In genomic region chr11:51459569-51460043, GRCm38 (mm10) we compare ENCODE assay signal across 11 mouse cellular contexts.
A peak's percentile ranks its signal among the peaks of the same experiment; 100 is the strongest.
DNase-seq lines count a peak whose midpoint lies in the region; ATAC-seq and TF ChIP-seq lines count a peak whose summit lies in the region.
"Had no signal": no experiment of that assay in that cellular context is flagged by ENCODE, and none has a peak within 500 bp of the region (broad histone marks: within the 10 kb centered on the region; RNA-seq: fewer than 3 reads in every experiment).

No protein-coding gene starts in this region.

- H3K27ac ChIP-seq in embryonic facial prominence, embryonic 15.5 days (replicated peaks), result peak overlapping the region; percentile 48
- peak overlapping the region; percentile 62 for H3K27ac ChIP-seq in limb, embryonic 12.5 days
- H3K27ac ChIP-seq in neural tube, embryonic 13.5 days (replicated peaks), result peak overlapping the region; percentile 73
- H3K27ac ChIP-seq in cerebellum, adult 2 months (ENCODE audit: insufficient read depth, low read length), result no peak overlapping the region
- H3K27ac ChIP-seq: kidney, postnatal 0 days had no signal

- no peak overlapping the region for H3K4me2 ChIP-seq in embryonic facial prominence, embryonic 15.5 days (replicated peaks)
- no peak overlapping the region for H3K4me2 ChIP-seq in limb, embryonic 12.5 days
- no peak overlapping the region for H3K4me2 ChIP-seq in neural tube, embryonic 13.5 days

- DNase-seq in left cerebral cortex, postnatal 4 days, result peak; percentile 77
- DNase-seq in left cerebral cortex, adult 18-20 months (ENCODE audit: low spot score in 2 of 2), result no peak
- DNase-seq in cerebellum, adult 2 months, result no peak
- no peak for DNase-seq in adrenal gland, adult 8-10 months
- DNase-seq in urinary bladder, adult 18-20 months (ENCODE audit: low spot score in 2 of 2), result no peak
- DNase-seq: heart, adult 18-20 months; thymus, postnatal 36 days had no signal

- no peak overlapping the region for H3K9ac ChIP-seq in embryonic facial prominence, embryonic 15.5 days
- H3K9ac ChIP-seq in limb, embryonic 12.5 days (replicated peaks), result 0 out of 2 replicates have a peak overlapping the region, but pooled peaks have one; percentile 4
- no peak overlapping the region for H3K9ac ChIP-seq in neural tube, embryonic 13.5 days

- 29% methylated on average over 8 of the region's 8 CpGs for WGBS in embryonic facial prominence, embryonic 15.5 days
- 39% methylated on average over 8 of the region's 8 CpGs for WGBS in limb, embryonic 12.5 days
- WGBS in neural tube, embryonic 13.5 days, result 9% methylated on average over 8 of the region's 8 CpGs
- WGBS in cerebellum, adult 2 months, result 57% methylated on average over 8 of the region's 8 CpGs

- ATAC-seq in embryonic facial prominence, embryonic 15.5 days (ENCODE audit: insufficient number of reproducible peaks, low FRiP score, low TSS enrichment, low read depth), result peak; percentile 71
- ATAC-seq in limb, embryonic 12.5 days (ENCODE audit: insufficient number of reproducible peaks, insufficient read depth, low FRiP score, low TSS enrichment, low read depth), result no peak
- peak; percentile 93 for ATAC-seq in neural tube, embryonic 13.5 days (ENCODE audit: low read depth)

- intact Hi-C loops in left cerebral cortex, postnatal 4 days (cut with DNase I), result no loop called here

- no peaks in the 10 kb centered on the region for H3K36me3 ChIP-seq in embryonic facial prominence, embryonic 15.5 days
- H3K36me3 ChIP-seq in limb, embryonic 12.5 days, result no peaks in the 10 kb centered on the region
- H3K36me3 ChIP-seq in neural tube, embryonic 13.5 days, result no peaks in the 10 kb centered on the region

- TF ChIP-seq POLR2A in cerebellum, adult 2 months (IDR thresholded peaks at IDR 0.05; ENCODE audit: borderline replicate concordance, insufficient read depth, low read length), result no peak

- H3K27me3 ChIP-seq in embryonic facial prominence, embryonic 15.5 days, result no peaks in the 10 kb centered on the region
- H3K27me3 ChIP-seq in limb, embryonic 12.5 days, result no peaks in the 10 kb centered on the region
- no peaks in the 10 kb centered on the region for H3K27me3 ChIP-seq in neural tube, embryonic 13.5 days
- H3K27me3 ChIP-seq in cerebellum, adult 2 months (ENCODE audit: control insufficient read depth, insufficient read depth, low read length), result no peaks in the 10 kb centered on the region

- H3K9me3 ChIP-seq in embryonic facial prominence, embryonic 15.5 days (replicated peaks), result no peaks in the 10 kb centered on the region
- 0 out of 2 replicates have a peak, but pooled peaks cover 6% of the 10 kb centered on the region for H3K9me3 ChIP-seq in limb, embryonic 12.5 days
- no peaks in the 10 kb centered on the region for H3K9me3 ChIP-seq in neural tube, embryonic 13.5 days

- H3K4me3 ChIP-seq in embryonic facial prominence, embryonic 15.5 days (replicated peaks), result no peak overlapping the region
- H3K4me3 ChIP-seq in limb, embryonic 12.5 days (replicated peaks), result no peak overlapping the region
- H3K4me3 ChIP-seq in neural tube, embryonic 13.5 days, result no peak overlapping the region
- no peak overlapping the region for H3K4me3 ChIP-seq in cerebellum, adult 2 months (replicated peaks; ENCODE audit: insufficient read depth, low read depth, low read length)

- peaks cover 20% of the 10 kb centered on the region for H3K4me1 ChIP-seq in embryonic facial prominence, embryonic 15.5 days
- H3K4me1 ChIP-seq in limb, embryonic 12.5 days (replicated peaks), result peaks cover 24% of the 10 kb centered on the region
- peaks cover 17% of the 10 kb centered on the region for H3K4me1 ChIP-seq in neural tube, embryonic 13.5 days (replicated peaks)
- no peaks in the 10 kb centered on the region; the same call in 1 of the 2 replicates for H3K4me1 ChIP-seq in cerebellum, adult 2 months (ENCODE audit: control insufficient read depth, insufficient read depth, low read length)

- no peak for TF ChIP-seq CTCF in cerebellum, adult 2 months (IDR thresholded peaks at IDR 0.05; ENCODE audit: borderline replicate concordance, insufficient read depth, low read depth, low read length)
